Mouse (Mus musculus): ENCODE measurements around the gene L2hgdh. TPM values are rescaled to one million over a fixed set of nuclear protein-coding genes. Genes with fewer than 3 reads are reported as not detected.
A peak's percentile ranks its signal among the peaks of the same experiment; 100 is the strongest.
"Not testable (repeated sequence)": the region's sequence is repeated elsewhere in the genome, so short reads cannot be mapped to it uniquely, and the experiment has no call there.

The L2hgdh gene
- polyA plus RNA-seq, 1 experiment from 2014 or later, result 8.9 TPM

- WGBS, result under 1% methylated on average over 39 of the region's 54 CpGs
- peak overlapping the region; percentile 96 for H3K9ac ChIP-seq
- H3K4me2 ChIP-seq, result peak overlapping the region; percentile 75
- H3K27ac ChIP-seq (replicated peaks), result peak overlapping the region; percentile 99
- no peaks in the 10 kb centered on the region for H3K27me3 ChIP-seq
- peaks cover 20% of the 10 kb centered on the region for H3K4me1 ChIP-seq (replicated peaks)
- ATAC-seq (ENCODE audit: low read depth), result peak; percentile 91
- H3K4me3 ChIP-seq, result peak overlapping the region; percentile 98
- H3K9me3 ChIP-seq, result no peaks in the 10 kb centered on the region
- H3K36me3 ChIP-seq, result no peaks in the 10 kb centered on the region
Measured at GRCm38 (mm10) chr12:69682065-69682787, 42.4 kb downstream of the L2hgdh start.

GRCm38 (mm10) chr12:69681566-69682061 is 43.1 kb downstream of the L2hgdh start, which contains the start of gene Sos2:
Gene Sos2, minus strand, starts transcription at chr12:69681852.
- H3K36me3 ChIP-seq, result no peaks in the 10 kb centered on the region
- H3K4me2 ChIP-seq, result peak within 1 kb of the TSS; percentile 75
- 2% methylated on average over 31 of the region's 85 CpGs for WGBS
- H3K27ac ChIP-seq (replicated peaks), result peak within 1 kb of the TSS; percentile 99
- peaks cover 20% of the 10 kb centered on the region for H3K4me1 ChIP-seq (replicated peaks)
- no peaks in the 10 kb centered on the region for H3K9me3 ChIP-seq
- peak; percentile 85 for ATAC-seq (ENCODE audit: low read depth)
- H3K27me3 ChIP-seq, result no peaks in the 10 kb centered on the region
- peak within 1 kb of the TSS; percentile 96 for H3K9ac ChIP-seq
- H3K4me3 ChIP-seq, result peak within 1 kb of the TSS; percentile 98

DNA sequence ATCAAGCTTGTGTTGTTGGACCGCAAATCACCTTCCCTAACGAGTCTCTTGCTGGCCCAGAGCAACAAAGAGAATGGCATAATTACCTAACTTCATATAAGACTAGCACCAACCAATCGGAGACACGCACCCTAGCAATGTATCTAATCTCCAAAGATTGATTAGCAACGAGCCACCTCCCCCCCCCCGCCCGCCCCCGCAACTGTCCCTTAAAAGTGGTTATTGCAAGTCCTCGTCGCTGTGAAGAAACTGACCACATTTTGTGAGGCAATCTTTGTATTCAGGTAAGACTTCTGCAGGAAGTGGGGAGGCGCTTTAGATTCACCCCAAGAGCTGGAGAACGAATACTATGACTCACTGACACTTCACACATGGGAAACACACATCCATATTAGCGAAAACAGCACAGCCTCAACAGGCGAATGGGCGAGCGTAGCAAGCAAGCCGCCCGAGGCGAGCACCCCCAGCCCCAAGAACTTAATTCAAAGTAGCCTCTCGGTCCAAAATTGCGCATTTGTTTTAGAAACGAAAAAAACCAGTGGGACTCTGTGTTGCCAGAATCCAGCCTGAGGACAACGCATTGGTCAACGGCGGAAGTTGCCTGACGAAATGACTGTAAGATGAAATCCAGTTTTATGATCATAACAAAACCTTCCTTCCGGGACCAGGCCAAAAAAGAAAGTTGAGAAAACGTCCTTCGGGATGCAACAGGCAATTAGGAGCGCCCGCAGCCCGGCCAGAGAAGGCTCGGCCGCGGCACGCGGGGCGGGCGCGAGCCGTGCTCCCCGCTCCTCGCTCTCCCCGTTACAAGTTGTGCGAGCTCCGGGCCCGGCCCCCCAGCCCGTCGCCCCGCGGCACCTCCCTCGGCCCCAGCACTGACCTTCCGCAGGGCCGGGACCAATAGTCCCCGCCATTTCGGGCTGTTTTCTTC is 43.8 kb downstream of the L2hgdh start:
- Histone ChIP-seq H3K4me2 (peak overlapping the region; percentile 75), H3K9ac (peak overlapping the region; percentile 96), H3K27ac (replicated peaks) (peak overlapping the region; percentile 99), H3K4me3 (peak overlapping the region; percentile 98), H3K4me1 (replicated peaks) (peaks cover 20% of the 10 kb centered on the region), H3K9me3 (no peaks in the 10 kb centered on the region), H3K36me3 (no peaks in the 10 kb centered on the region), H3K27me3 (no peaks in the 10 kb centered on the region)
- under 1% methylated on average over 54 of the region's 56 CpGs for WGBS
- ATAC-seq (ENCODE audit: low read depth), result peak; percentile 54

- no peaks in the 10 kb centered on the region for H3K27me3 ChIP-seq
- no peaks in the 10 kb centered on the region for H3K9me3 ChIP-seq
- H3K4me2 ChIP-seq, result no peak overlapping the region
- H3K27ac ChIP-seq (replicated peaks), result no peak overlapping the region
- 91% methylated on average over 4 of the region's 4 CpGs for WGBS
- peaks cover 27% of the 10 kb centered on the region for H3K4me1 ChIP-seq (replicated peaks)
- H3K4me3 ChIP-seq, result no peak overlapping the region
- no peaks in the 10 kb centered on the region for H3K36me3 ChIP-seq
- no peak overlapping the region for H3K9ac ChIP-seq
- no peak for ATAC-seq (ENCODE audit: low read depth)
Measured at GRCm38 (mm10) chr12:69676157-69676556, 48.5 kb downstream of the L2hgdh start.

DNA sequence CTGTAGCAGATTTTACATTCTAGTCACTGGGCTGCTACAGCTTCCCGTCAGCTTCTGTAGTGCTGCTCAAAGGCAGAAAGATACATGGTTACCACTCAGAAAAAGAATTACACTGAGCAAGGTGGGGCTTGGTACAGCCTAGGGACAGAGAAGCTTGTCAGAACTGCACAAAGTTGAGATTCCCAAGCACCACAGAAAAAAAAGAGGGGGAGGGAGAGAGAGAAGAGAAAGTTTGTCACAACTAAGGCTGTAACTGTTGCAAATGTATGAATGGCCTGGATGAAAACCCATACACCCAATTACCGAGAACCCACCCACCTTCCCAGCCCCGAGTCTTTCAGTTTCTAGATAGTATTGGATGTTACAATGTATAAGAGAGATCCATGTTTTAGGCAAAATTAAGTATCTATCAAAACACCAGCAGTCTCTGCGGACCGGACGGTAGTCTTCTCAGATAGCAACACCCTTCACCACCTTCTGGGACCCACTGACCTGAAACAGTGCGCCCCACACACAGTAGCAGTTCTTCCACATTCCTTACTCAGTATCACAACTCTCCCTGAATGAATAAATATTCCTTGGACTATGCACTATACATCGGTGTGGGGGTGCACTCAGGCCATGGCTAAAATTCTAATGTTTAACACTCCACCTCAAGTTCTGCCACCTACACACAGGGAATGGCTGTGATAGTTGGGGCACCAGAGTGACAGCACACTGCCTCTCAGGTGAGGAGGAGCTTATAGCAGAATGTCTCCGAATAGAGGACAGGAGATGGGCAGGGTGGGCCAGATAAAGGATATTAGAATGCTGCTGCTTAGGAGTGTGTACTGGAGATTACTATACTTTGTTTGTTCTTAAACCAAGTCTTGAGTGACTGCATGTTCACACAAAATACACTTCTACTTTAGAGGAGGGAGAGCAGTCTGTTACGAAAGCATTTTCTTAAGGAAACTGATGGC is 49.8 kb downstream of the L2hgdh start:
- H3K4me2 ChIP-seq, result no peak overlapping the region
- no peaks in the 10 kb centered on the region for H3K9me3 ChIP-seq
- no peaks in the 10 kb centered on the region for H3K36me3 ChIP-seq
- H3K9ac ChIP-seq, result no peak overlapping the region
- H3K27me3 ChIP-seq, result no peaks in the 10 kb centered on the region
- no peak overlapping the region for H3K27ac ChIP-seq (replicated peaks)
- peaks cover 18% of the 10 kb centered on the region for H3K4me1 ChIP-seq (replicated peaks)
- H3K4me3 ChIP-seq, result no peak overlapping the region
- no peak for ATAC-seq (ENCODE audit: low read depth)
- 84% methylated on average over 10 of the region's 10 CpGs for WGBS

DNA sequence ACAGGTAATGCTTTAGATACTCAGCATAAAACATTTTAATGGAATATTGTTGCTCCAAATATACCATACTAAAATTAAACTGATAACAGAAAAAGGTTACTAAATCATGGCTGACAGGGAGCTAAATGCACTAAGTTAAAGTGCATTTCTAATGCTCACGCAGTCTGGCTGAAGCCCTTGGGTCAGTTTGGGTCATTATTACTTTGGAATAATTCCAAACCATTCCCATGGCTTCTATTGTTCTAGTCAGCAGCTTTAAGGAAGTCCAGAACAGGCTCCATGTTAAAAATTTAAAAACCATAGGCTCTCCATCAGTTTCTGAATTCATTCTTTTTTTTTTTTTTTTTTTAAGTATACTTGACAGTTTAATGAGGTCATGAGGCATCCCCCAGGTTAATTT is 50.5 kb downstream of the L2hgdh start:
- Histone ChIP-seq H3K27ac (replicated peaks) (no peak overlapping the region), H3K36me3 (no peaks in the 10 kb centered on the region), H3K27me3 (no peaks in the 10 kb centered on the region), H3K4me2 (no peak overlapping the region), H3K4me1 (replicated peaks) (peaks cover 14% of the 10 kb centered on the region), H3K4me3 (no peak overlapping the region), H3K9me3 (no peaks in the 10 kb centered on the region), H3K9ac (no peak overlapping the region)
- no peak for ATAC-seq (ENCODE audit: low read depth)
- WGBS, result 35% methylated on average over 1 of the region's 1 CpGs

GRCm38 (mm10) chr12:69666721-69667120 is 58.0 kb downstream of the L2hgdh start:
- H3K4me2 ChIP-seq, result no peak overlapping the region
- H3K27ac ChIP-seq (replicated peaks), result no peak overlapping the region
- ATAC-seq (ENCODE audit: low read depth), result no peak
- H3K4me3 ChIP-seq, result no peak overlapping the region
- peaks cover 6% of the 10 kb centered on the region for H3K9me3 ChIP-seq
- peaks cover 12% of the 10 kb centered on the region; the same call in 1 of the 2 replicates for H3K36me3 ChIP-seq
- no peak overlapping the region for H3K9ac ChIP-seq
- H3K4me1 ChIP-seq (replicated peaks), result no peaks in the 10 kb centered on the region
- H3K27me3 ChIP-seq, result no peaks in the 10 kb centered on the region
- WGBS, result 94% methylated on average over 5 of the region's 5 CpGs

GRCm38 (mm10) chr12:69661658-69662057 is 63.0 kb downstream of the L2hgdh start:
- ATAC-seq (ENCODE audit: low read depth), result no peak
- WGBS, result 94% methylated on average over 5 of the region's 5 CpGs
- Histone ChIP-seq H3K27me3 (no peaks in the 10 kb centered on the region), H3K4me3 (no peak overlapping the region), H3K4me1 (replicated peaks) (no peaks in the 10 kb centered on the region), H3K9ac (no peak overlapping the region), H3K36me3 (peaks cover 12% of the 10 kb centered on the region; the same call in 1 of the 2 replicates), H3K27ac (replicated peaks) (no peak overlapping the region), H3K9me3 (peaks cover 10% of the 10 kb centered on the region), H3K4me2 (no peak overlapping the region)

DNA sequence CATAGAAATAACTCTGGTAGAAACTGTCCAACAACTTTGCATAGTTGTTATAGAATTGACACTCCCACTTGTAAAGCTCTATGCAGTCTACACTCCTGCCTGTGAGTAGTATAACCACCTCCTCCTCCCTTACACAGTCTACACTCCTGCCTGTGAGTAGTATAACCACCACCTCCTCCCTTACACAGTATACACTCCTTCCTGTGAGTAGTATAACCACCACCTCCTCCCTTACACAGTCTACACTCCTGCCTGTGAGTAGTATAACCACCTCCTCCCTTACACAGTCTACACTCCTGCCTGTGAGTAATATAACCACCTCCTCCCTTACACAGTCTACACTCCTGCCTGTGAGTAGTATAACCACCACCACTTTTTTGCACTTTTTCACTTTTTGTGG is 70.7 kb downstream of the L2hgdh start:
- H3K9ac ChIP-seq; H3K4me1 ChIP-seq (replicated peaks); H3K27ac ChIP-seq (replicated peaks); H3K4me3 ChIP-seq; H3K4me2 ChIP-seq; H3K9me3 ChIP-seq; H3K27me3 ChIP-seq: not testable (repeated sequence)
- ATAC-seq (ENCODE audit: low read depth), result peak; percentile 91
- H3K36me3 ChIP-seq, result peaks cover 38% of the 10 kb centered on the region

- 89% methylated on average over 8 of the region's 8 CpGs for WGBS
- H3K4me2 ChIP-seq, result no peak overlapping the region
- no peak for ATAC-seq (ENCODE audit: low read depth)
- H3K4me1 ChIP-seq (replicated peaks), result peaks cover 3% of the 10 kb centered on the region; the same call in 1 of the 2 replicates
- H3K9ac ChIP-seq, result no peak overlapping the region
- H3K36me3 ChIP-seq, result peaks cover 63% of the 10 kb centered on the region
- H3K27me3 ChIP-seq, result no peaks in the 10 kb centered on the region
- H3K9me3 ChIP-seq, result peaks cover 4% of the 10 kb centered on the region
- H3K4me3 ChIP-seq, result no peak overlapping the region
- H3K27ac ChIP-seq (replicated peaks), result no peak overlapping the region
Measured at GRCm38 (mm10) chr12:69649511-69649910, 75.2 kb downstream of the L2hgdh start.

GRCm38 (mm10) chr12:69645821-69646616 is 78.7 kb downstream of the L2hgdh start:
- ATAC-seq (ENCODE audit: low read depth), result no peak
- H3K4me2 ChIP-seq, result no peak overlapping the region
- no peaks in the 10 kb centered on the region for H3K27me3 ChIP-seq
- H3K36me3 ChIP-seq, result peaks cover 44% of the 10 kb centered on the region
- WGBS, result 88% methylated on average over 8 of the region's 8 CpGs
- no peaks in the 10 kb centered on the region for H3K9me3 ChIP-seq
- no peak overlapping the region for H3K27ac ChIP-seq (replicated peaks)
- H3K4me1 ChIP-seq (replicated peaks), result peaks cover 3% of the 10 kb centered on the region; the same call in 1 of the 2 replicates
- no peak overlapping the region for H3K4me3 ChIP-seq
- H3K9ac ChIP-seq, result no peak overlapping the region
